Mouse (Mus musculus) Muller cell, postnatal 12 days (primary cell): ENCODE results near the gene Adamts3.

Experiments used
- DNase-seq: peaks from one replicate; pipeline ENCODE4 v3.0.0-alpha.2; 2015; ENCODE audit errors: inconsistent ontology term

Gene Adamts3

GRCm38 (mm10) chr5:89883051-89883907 is at the start of gene Adamts3:
Gene Adamts3, minus strand, starts transcription at chr5:89883334.
- DNase-seq, result peak; percentile 82

GRCm38 (mm10) chr5:89931511-89931910 is 48.4 kb upstream of the Adamts3 start:
- no peak for DNase-seq

GRCm38 (mm10) chr5:89912359-89912758 is 29.2 kb upstream of the Adamts3 start:
- no peak for DNase-seq

GRCm38 (mm10) chr5:89911950-89912349 is 28.8 kb upstream of the Adamts3 start:
- DNase-seq, result no peak

GRCm38 (mm10) chr5:89911508-89911907 is 28.4 kb upstream of the Adamts3 start:
- no peak for DNase-seq

- no peak for DNase-seq
Observed at GRCm38 (mm10) chr5:89906884-89907431, 23.8 kb upstream of the Adamts3 start.

- no peak for DNase-seq
Observed at GRCm38 (mm10) chr5:89901026-89901425, 17.9 kb upstream of the Adamts3 start.

- peak; percentile 83 for DNase-seq
Observed at GRCm38 (mm10) chr5:89897495-89897894, 14.4 kb upstream of the Adamts3 start.

- DNase-seq, result no peak
Observed at GRCm38 (mm10) chr5:89895520-89895919, 12.4 kb upstream of the Adamts3 start.

- DNase-seq, result no peak
Observed at GRCm38 (mm10) chr5:89884991-89885390, 1.9 kb upstream of the Adamts3 start.

GRCm38 (mm10) chr5:89883908-89884204 is 722 bp upstream of the Adamts3 start:
- no peak for DNase-seq

GRCm38 (mm10) chr5:89882091-89882734 is 921 bp downstream of the Adamts3 start:
- peak; percentile 45 for DNase-seq

GRCm38 (mm10) chr5:89881425-89881824 is 1.7 kb downstream of the Adamts3 start:
- DNase-seq, result no peak

GRCm38 (mm10) chr5:89878866-89879392 is 4.2 kb downstream of the Adamts3 start:
- no peak for DNase-seq

- no peak for DNase-seq
Observed at GRCm38 (mm10) chr5:89872661-89873060, 10.5 kb downstream of the Adamts3 start.

GRCm38 (mm10) chr5:89859603-89860002 is 23.5 kb downstream of the Adamts3 start:
- no peak for DNase-seq

GRCm38 (mm10) chr5:89858837-89859236 is 24.3 kb downstream of the Adamts3 start:
- DNase-seq, result no peak

- DNase-seq, result no peak
Observed at GRCm38 (mm10) chr5:89846551-89846950, 36.6 kb downstream of the Adamts3 start.

- DNase-seq, result peak; percentile 95
Observed at GRCm38 (mm10) chr5:89844354-89844753, 38.8 kb downstream of the Adamts3 start.

GRCm38 (mm10) chr5:89843478-89843877 is 39.7 kb downstream of the Adamts3 start:
- no peak for DNase-seq

- DNase-seq, result peak; percentile 30
Observed at GRCm38 (mm10) chr5:89839627-89840026, 43.5 kb downstream of the Adamts3 start.

- DNase-seq, result no peak
Observed at GRCm38 (mm10) chr5:89821175-89821574, 62.0 kb downstream of the Adamts3 start.

GRCm38 (mm10) chr5:89819531-89819930 is 63.6 kb downstream of the Adamts3 start:
- DNase-seq, result peak; percentile 24
